Mouse (Mus musculus): Measurements from ENCODE around the gene Unc50. TPM values are rescaled to one million over a fixed set of nuclear protein-coding genes. Genes with fewer than 3 reads are reported as not detected.

Gene Unc50
- 27.7 and 38.4 TPM in 2 replicates for total RNA-seq (2023)

GRCm38 (mm10) chr1:37429366-37430296 lies at the start of gene Unc50, which contains the start of gene Coa5:
TSS of gene Unc50 (plus strand) at chr1:37430139.
TSS of gene Coa5 (minus strand) at chr1:37430103.

Other genes with a start within 250 kb of the Unc50 start
- 0.11 TPM in 1 of 2 replicates, not detected in the other for gene Cnga3, start 215.7 kb upstream of the Unc50 start, total RNA-seq (2023)
- gene Inpp4a, start 130.3 kb upstream of the Unc50 start, total RNA-seq (2023) = 133 and 196 TPM in 2 replicates
- 23.1 and 24.0 TPM in 2 replicates for gene Coa5, start within 50 bp of the Unc50 start, total RNA-seq (2023)
- gene Mgat4a, start 110.9 kb downstream of the Unc50 start, total RNA-seq (2023) = 30.9 and 39.9 TPM in 2 replicates